Mouse (Mus musculus) kidney, postnatal 0 days (tissue): ENCODE measurements around the gene Fmod. TPM values are rescaled to one million over a fixed set of nuclear protein-coding genes. Genes with fewer than 3 reads are reported as not detected.

Experiments used
- ATAC-seq: fragments of 200-750 bp; cut with Nextera tagmentation; replicated peaks from 2 replicates; pipeline ENCODE4 v1.8.0; 2017; ENCODE audit warnings: low read depth, moderate number of reproducible peaks, moderate TSS enrichment, moderate library complexity; ENCODE audit not compliant: low FRiP score
- DNase-seq: peaks from one replicate; pipeline ENCODE4 v3.0.0-alpha.2; 2016; ENCODE audit warnings: low spot score
- H3K27ac ChIP-seq: fragments of 300-500 bp; sonication (generic); 2 replicates; pipeline ENCODE4 v1.5.1; 2014; ENCODE audit warnings: mild to moderate bottlenecking
- H3K27me3 ChIP-seq: fragments of 300-500 bp; sonication (generic); 2 replicates; pipeline ENCODE4 v1.6.1; 2014; ENCODE audit warnings: low read length, mixed read lengths; ENCODE audit not compliant: insufficient read depth
- H3K36me3 ChIP-seq: fragments of 300-500 bp; sonication (generic); 2 replicates; pipeline ENCODE4 v1.6.1; 2014; ENCODE audit warnings: low read length, mixed read lengths; ENCODE audit not compliant: insufficient read depth
- H3K4me1 ChIP-seq: fragments of 300-500 bp; sonication (generic); replicated peaks from 2 replicates; pipeline ENCODE4 v1.6.1; 2014; ENCODE audit warnings: antibody characterized with exemption, low read length, mixed read lengths; ENCODE audit not compliant: insufficient read depth
- H3K4me2 ChIP-seq: fragments of 300-500 bp; sonication (generic); 2 replicates; pipeline ENCODE4 v1.6.1; 2014; ENCODE audit warnings: mild to moderate bottlenecking, low read length, moderate library complexity, mixed read lengths
- H3K4me3 ChIP-seq: fragments of 300-500 bp; sonication (generic); replicated peaks from 2 replicates; pipeline ENCODE4 v1.5.1; 2014; ENCODE audit warnings: low read depth, low read length
- H3K9ac ChIP-seq: fragments of 300-500 bp; sonication (generic); 2 replicates; pipeline ENCODE4 v1.6.1; 2014; ENCODE audit warnings: low read depth, low read length
- H3K9me3 ChIP-seq: fragments of 300-500 bp; sonication (generic); replicated peaks from 2 replicates; pipeline ENCODE4 v1.6.1; 2016; ENCODE audit warnings: low read length, inconsistent platforms, mixed read lengths
- CTCF ChIP-seq: IDR thresholded peaks from 2 replicates; pipeline ENCODE4 v1.5.1; 2016; ENCODE audit warnings: antibody characterized with exemption, low read depth, mild to moderate bottlenecking, moderate library complexity
- WGBS: fragments of 180-500 bp; shearing (Covaris S2); extraction: QIAGEN DNeasy Blood & Tissue Kit; methylation state at CpG from one replicate; pipeline ENCODE4 v1.1.7; 2014; 5-methylcytosine and 5-hydroxymethylcytosine counted together
- polyA plus RNA-seq: library from polyadenylated mRNA; unstranded; fragments of >200 nt; fragmentation: Nextera tagmentation; extraction: Ambion mirVana; gene quantifications from 2 replicates; pipeline ENCODE4 v1.2.1, GENCODE M21; 2015

Gene Fmod
- polyA plus RNA-seq, 1 experiment from 2014 or later, result 7.8 TPM

GRCm38 (mm10) chr1:134041900-134042299, 4.8 kb downstream of the Fmod start:
- DNase-seq (no peak), ATAC-seq (no peak)
- Histone ChIP-seq H3K27me3 (no peaks in the 10 kb centered on the region), H3K9ac (no peak overlapping the region), H3K9me3 (no peaks in the 10 kb centered on the region), H3K4me3 (no peak overlapping the region), H3K4me2 (no peak overlapping the region), H3K4me1 (0 out of 2 replicates have a peak, but pooled peaks cover 6% of the 10 kb centered on the region), H3K36me3 (no peaks in the 10 kb centered on the region), H3K27ac (no peak overlapping the region)
- no peak for TF ChIP-seq CTCF
- WGBS, result 43% methylated on average over 2 of the region's 2 CpGs

GRCm38 (mm10) chr1:134042341-134042740, 5.3 kb downstream of the Fmod start:
- Histone ChIP-seq H3K27ac (no peak overlapping the region), H3K4me2 (no peak overlapping the region), H3K9me3 (no peaks in the 10 kb centered on the region), H3K36me3 (no peaks in the 10 kb centered on the region), H3K4me1 (0 out of 2 replicates have a peak, but pooled peaks cover 2% of the 10 kb centered on the region), H3K4me3 (no peak overlapping the region), H3K27me3 (no peaks in the 10 kb centered on the region), H3K9ac (no peak overlapping the region)
- ATAC-seq (no peak), DNase-seq (no peak)
- 32% methylated on average over 1 of the region's 1 CpGs for WGBS
- TF ChIP-seq CTCF, result no peak

GRCm38 (mm10) chr1:134044805-134045204, 7.8 kb downstream of the Fmod start:
- no peak overlapping the region for H3K4me3 ChIP-seq
- H3K9ac ChIP-seq, result no peak overlapping the region
- DNase-seq, result no peak
- WGBS, result 89% methylated on average over 6 of the region's 6 CpGs
- TF ChIP-seq CTCF, result no peak
- no peak overlapping the region for H3K27ac ChIP-seq
- H3K27me3 ChIP-seq, result no peaks in the 10 kb centered on the region
- no peak overlapping the region for H3K4me2 ChIP-seq
- no peak for ATAC-seq
- no peaks in the 10 kb centered on the region for H3K4me1 ChIP-seq
- no peaks in the 10 kb centered on the region for H3K36me3 ChIP-seq
- no peaks in the 10 kb centered on the region for H3K9me3 ChIP-seq

GRCm38 (mm10) chr1:134045971-134046370, 8.9 kb downstream of the Fmod start:
- H3K27ac ChIP-seq, result no peak overlapping the region
- H3K9ac ChIP-seq, result 0 out of 2 replicates have a peak overlapping the region, but pooled peaks have one; percentile 1
- H3K4me2 ChIP-seq, result peak overlapping the region; percentile 48
- H3K36me3 ChIP-seq, result no peaks in the 10 kb centered on the region
- ATAC-seq (peak; percentile 57; the same call in 1 of the 2 replicates), DNase-seq (peak; percentile 91)
- WGBS, result 1% methylated on average over 9 of the region's 9 CpGs
- no peaks in the 10 kb centered on the region for H3K4me1 ChIP-seq
- no peaks in the 10 kb centered on the region for H3K9me3 ChIP-seq
- H3K4me3 ChIP-seq, result no peak overlapping the region
- H3K27me3 ChIP-seq, result no peaks in the 10 kb centered on the region
- TF ChIP-seq CTCF, result peak; percentile 90

- ATAC-seq, result peak; percentile 53
- WGBS, result 24% methylated on average over 23 of the region's 23 CpGs
Observed at GRCm38 (mm10) chr1:134046387-134046786, 9.3 kb downstream of the Fmod start.

GRCm38 (mm10) chr1:134047431-134047830, 10.4 kb downstream of the Fmod start:
- H3K9ac ChIP-seq, result no peak overlapping the region

More at GRCm38 (mm10) chr1:134046387-134046786, 9.3 kb downstream of the Fmod start:
- TF ChIP-seq CTCF, result no peak
- Histone ChIP-seq H3K4me3 (no peak overlapping the region), H3K27ac (no peak overlapping the region), H3K4me2 (peak overlapping the region; percentile 48), H3K36me3 (no peaks in the 10 kb centered on the region), H3K9ac (0 out of 2 replicates have a peak overlapping the region, but pooled peaks have one; percentile 1), H3K9me3 (no peaks in the 10 kb centered on the region), H3K27me3 (no peaks in the 10 kb centered on the region), H3K4me1 (no peaks in the 10 kb centered on the region)
- no peak for DNase-seq

GRCm38 (mm10) chr1:134048759-134049158, 11.7 kb downstream of the Fmod start:
- Histone ChIP-seq H3K4me2 (no peak overlapping the region), H3K9ac (no peak overlapping the region), H3K9me3 (no peaks in the 10 kb centered on the region), H3K4me1 (no peaks in the 10 kb centered on the region), H3K27me3 (no peaks in the 10 kb centered on the region), H3K36me3 (no peaks in the 10 kb centered on the region), H3K4me3 (no peak overlapping the region), H3K27ac (no peak overlapping the region)
- peak; percentile 35; the same call in 1 of the 2 replicates for ATAC-seq
- TF ChIP-seq CTCF, result peak; percentile 99
- DNase-seq, result peak; percentile 93
- 4% methylated on average over 5 of the region's 5 CpGs for WGBS

More at GRCm38 (mm10) chr1:134047431-134047830, 10.4 kb downstream of the Fmod start:
- H3K9me3 ChIP-seq, result no peaks in the 10 kb centered on the region
- no peaks in the 10 kb centered on the region for H3K4me1 ChIP-seq
- no peak for ATAC-seq
- H3K4me2 ChIP-seq, result no peak overlapping the region
- H3K27ac ChIP-seq, result no peak overlapping the region
- no peak for DNase-seq
- TF ChIP-seq CTCF, result no peak
- no peaks in the 10 kb centered on the region for H3K36me3 ChIP-seq
- 81% methylated on average over 6 of the region's 6 CpGs for WGBS
- H3K4me3 ChIP-seq, result no peak overlapping the region
- no peaks in the 10 kb centered on the region for H3K27me3 ChIP-seq
